Mouse (Mus musculus) large intestine, adult 2 months (tissue): ENCODE measurements around the gene Manba. TPM values are rescaled to one million over a fixed set of nuclear protein-coding genes. Genes with fewer than 3 reads are reported as not detected.

Source experiments
- DNase-seq: peaks from one replicate; pipeline ENCODE4 v3.0.0-alpha.2; 2012; ENCODE audit warnings: low read depth, low spot score
- WGBS: fragments of 180-500 bp; shearing (Covaris S2); methylation state at CpG from one replicate; pipeline ENCODE4 v1.1.7; 2018; 5-methylcytosine and 5-hydroxymethylcytosine counted together
- polyA plus RNA-seq: library from polyadenylated mRNA; depleted of rRNA; stranded (reverse); fragments of >200 nt; gene quantifications from 2 replicates; pipeline ENCODE4 v1.2.3, GENCODE M21; 2012; rRNA removed

Manba gene
- polyA plus RNA-seq, 1 experiment = 4.8 TPM

- no peak for DNase-seq
- 70% methylated on average over 9 of the region's 9 CpGs for WGBS
Observed at GRCm38 (mm10) chr3:135607021-135607420, 121.6 kb downstream of the Manba start.

- no peak for DNase-seq
- WGBS = 79% methylated on average over 24 of the region's 24 CpGs
Observed at GRCm38 (mm10) chr3:135607660-135608473, 122.5 kb downstream of the Manba start.

GRCm38 (mm10) chr3:135610221-135610620 is 124.8 kb downstream of the Manba start:
- 75% methylated on average over 3 of the region's 3 CpGs for WGBS
- no peak for DNase-seq

- WGBS = 78% methylated on average over 3 of the region's 3 CpGs
- DNase-seq = no peak
Observed at GRCm38 (mm10) chr3:135614376-135614775, 129.0 kb downstream of the Manba start.

GRCm38 (mm10) chr3:135616730-135617129 is 131.3 kb downstream of the Manba start:
- WGBS = 88% methylated on average over 7 of the region's 7 CpGs
- DNase-seq = no peak

Other genes starting within 250 kb of the Manba start
- gene Bdh2, start 204.4 kb upstream of the Manba start, polyA plus RNA-seq = 0.90 and 0.92 TPM in 2 replicates
- 0.03 and 0.11 TPM in 2 replicates for gene Slc9b2, start 177.9 kb upstream of the Manba start, polyA plus RNA-seq
- 0.10 TPM in 1 of 2 replicates, not detected in the other for gene Slc9b1, start 137.6 kb upstream of the Manba start, polyA plus RNA-seq
- gene Cisd2, start 61.7 kb upstream of the Manba start, polyA plus RNA-seq = 13.6 and 21.8 TPM in 2 replicates
- gene Ube2d3, start 47.5 kb upstream of the Manba start, polyA plus RNA-seq = 174 and 281 TPM in 2 replicates
- gene Nfkb1, start 205.9 kb downstream of the Manba start, polyA plus RNA-seq = 69.9 and 72.9 TPM in 2 replicates